Mouse (Mus musculus) liver, embryonic 15.5 days (tissue): ENCODE results near the gene Mzf1. TPM values are rescaled to one million over a fixed set of nuclear protein-coding genes. Genes with fewer than 3 reads are reported as not detected.

ENCODE experiments used
- ATAC-seq: fragments of 200-750 bp; cut with Nextera tagmentation; 2 replicates; pipeline ENCODE4 v1.8.0; 2017; ENCODE audit warnings: moderate number of reproducible peaks, mild to moderate bottlenecking, moderate library complexity; ENCODE audit not compliant: insufficient read depth
- H3K27ac ChIP-seq: fragments of 300-500 bp; sonication (generic); replicated peaks from 2 replicates; pipeline ENCODE4 v1.5.1; 2015; ENCODE audit warnings: mild to moderate bottlenecking, inconsistent platforms
- H3K27me3 ChIP-seq: fragments of 300-500 bp; sonication (generic); 2 replicates; pipeline ENCODE4 v1.6.1; 2015; ENCODE audit warnings: mild to moderate bottlenecking, inconsistent platforms
- H3K36me3 ChIP-seq: fragments of 300-500 bp; sonication (generic); replicated peaks from 2 replicates; pipeline ENCODE4 v1.6.1; 2015; ENCODE audit warnings: moderate library complexity, mild to moderate bottlenecking, inconsistent platforms
- H3K4me1 ChIP-seq: fragments of 300-500 bp; sonication (generic); replicated peaks from 2 replicates; pipeline ENCODE4 v1.6.1; 2015; ENCODE audit warnings: inconsistent platforms
- H3K4me2 ChIP-seq: fragments of 300-500 bp; sonication (generic); 2 replicates; pipeline ENCODE4 v1.6.1; 2015; ENCODE audit warnings: moderate library complexity, mild to moderate bottlenecking, inconsistent platforms
- H3K4me3 ChIP-seq: fragments of 300-500 bp; sonication (generic); replicated peaks from 2 replicates; pipeline ENCODE4 v1.5.1; 2015; ENCODE audit warnings: mild to moderate bottlenecking, inconsistent platforms
- H3K9ac ChIP-seq: fragments of 300-500 bp; sonication (generic); 2 replicates; pipeline ENCODE4 v1.6.1; 2015; ENCODE audit warnings: moderate library complexity, mild to moderate bottlenecking, inconsistent platforms
- H3K9me3 ChIP-seq: fragments of 300-500 bp; sonication (generic); replicated peaks from 2 replicates; pipeline ENCODE4 v1.6.1; 2016; ENCODE audit warnings: inconsistent platforms
- WGBS: fragments of 180-500 bp; shearing (Covaris S2); methylation state at CpG from one replicate; pipeline ENCODE4 v1.1.7; 2015; ENCODE audit warnings: mixed read lengths; ENCODE audit not compliant: insufficient replicate concordance; 5-methylcytosine and 5-hydroxymethylcytosine counted together
- polyA plus RNA-seq: library from polyadenylated mRNA; unstranded; fragments of >200 nt; fragmentation: Nextera tagmentation; extraction: Ambion mirVana; gene quantifications from 2 replicates; pipeline ENCODE4 v1.2.1, GENCODE M21; 2015

Gene Mzf1
- polyA plus RNA-seq, 1 experiment from 2014 or later, result 0.37 TPM

DNA sequence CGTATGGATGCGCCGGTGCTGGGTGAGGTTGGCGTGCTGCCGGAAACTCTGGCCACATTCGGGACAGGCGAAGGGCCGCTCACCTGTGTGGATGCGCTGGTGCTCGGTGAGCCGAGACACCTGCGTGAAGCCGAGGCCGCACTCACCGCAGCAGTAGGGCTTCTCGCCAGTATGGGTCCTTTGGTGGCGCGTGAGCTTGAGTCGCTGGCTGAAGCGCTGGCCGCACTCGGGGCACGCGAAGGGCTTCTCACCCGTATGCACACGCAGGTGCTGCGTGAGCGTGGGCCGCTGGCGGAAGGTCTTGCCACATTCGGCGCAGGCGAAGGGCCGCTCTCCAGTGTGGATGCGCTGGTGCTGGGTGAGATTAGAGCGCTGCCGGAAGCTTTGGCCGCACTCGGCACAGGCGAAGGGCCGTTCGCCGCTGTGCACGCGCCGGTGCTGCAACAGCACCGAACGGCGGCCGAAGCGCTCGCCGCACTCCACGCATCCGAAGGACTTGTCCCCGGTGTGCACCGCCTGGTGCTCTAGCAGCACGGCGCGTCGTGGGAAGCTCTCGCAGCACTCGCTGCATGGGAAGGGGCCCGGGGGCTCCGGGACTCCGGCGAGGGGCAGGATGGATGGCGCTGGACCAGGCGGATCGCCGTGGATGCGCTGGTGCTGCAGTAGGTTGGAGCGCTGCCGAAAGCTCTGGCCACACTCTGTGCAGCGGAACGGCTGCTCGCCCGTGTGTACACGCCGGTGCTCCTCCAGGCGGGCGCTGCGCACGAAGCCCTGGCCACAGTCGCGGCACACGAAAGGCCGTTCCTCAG is 10.9 kb downstream of the Mzf1 start:
- Histone ChIP-seq H3K36me3 (no peaks in the 10 kb centered on the region), H3K27ac (no peak overlapping the region), H3K4me1 (peaks cover 36% of the 10 kb centered on the region), H3K4me3 (peak overlapping the region; percentile 44), H3K9me3 (no peaks in the 10 kb centered on the region), H3K4me2 (peak overlapping the region; percentile 72), H3K27me3 (peaks cover 51% of the 10 kb centered on the region), H3K9ac (no peak overlapping the region; the same call in 1 of the 2 replicates)
- ATAC-seq, result no peak
- WGBS, result 6% methylated on average over 88 of the region's 88 CpGs

GRCm38 (mm10) chr7:13043120-13043444 is 11.5 kb downstream of the Mzf1 start:
- H3K9ac ChIP-seq, result no peak overlapping the region
- peak overlapping the region; percentile 72 for H3K4me2 ChIP-seq
- H3K36me3 ChIP-seq, result no peaks in the 10 kb centered on the region
- H3K4me1 ChIP-seq, result peaks cover 39% of the 10 kb centered on the region
- H3K9me3 ChIP-seq, result no peaks in the 10 kb centered on the region
- H3K27me3 ChIP-seq, result peaks cover 51% of the 10 kb centered on the region
- no peak for ATAC-seq
- WGBS, result 45% methylated on average over 16 of the region's 16 CpGs
- no peak overlapping the region for H3K27ac ChIP-seq
- peak overlapping the region; percentile 44; the same call in 1 of the 2 replicates for H3K4me3 ChIP-seq

DNA sequence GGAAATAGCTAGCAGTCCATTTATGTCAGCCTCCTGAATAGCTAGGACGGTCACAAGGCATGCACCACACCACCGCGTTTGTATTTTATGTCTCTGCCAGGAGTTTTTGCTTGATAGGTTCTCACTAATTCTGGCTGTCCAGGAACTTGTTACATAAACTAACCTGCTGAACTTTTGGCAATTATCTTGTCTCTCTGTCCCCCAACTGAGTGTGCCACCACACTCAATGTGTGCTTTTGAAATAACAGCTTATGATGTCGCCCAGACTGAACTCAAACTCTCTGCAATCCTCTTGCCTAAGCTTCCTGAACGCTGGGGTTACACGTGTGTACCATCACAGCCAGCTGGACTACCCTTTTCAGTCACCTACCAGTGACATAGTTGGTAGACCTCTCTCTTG is 12.1 kb downstream of the Mzf1 start:
- no peaks in the 10 kb centered on the region for H3K36me3 ChIP-seq
- H3K27me3 ChIP-seq, result peaks cover 51% of the 10 kb centered on the region
- no peak overlapping the region for H3K9ac ChIP-seq
- no peak for ATAC-seq
- no peaks in the 10 kb centered on the region for H3K9me3 ChIP-seq
- 59% methylated on average over 6 of the region's 6 CpGs for WGBS
- H3K4me1 ChIP-seq, result peaks cover 39% of the 10 kb centered on the region
- no peak overlapping the region for H3K4me2 ChIP-seq
- H3K27ac ChIP-seq, result no peak overlapping the region
- no peak overlapping the region for H3K4me3 ChIP-seq

GRCm38 (mm10) chr7:13041256-13041655 is 13.3 kb downstream of the Mzf1 start:
- H3K27me3 ChIP-seq, result peaks cover 51% of the 10 kb centered on the region
- H3K4me1 ChIP-seq, result peaks cover 48% of the 10 kb centered on the region
- H3K27ac ChIP-seq, result no peak overlapping the region
- 55% methylated on average over 1 of the region's 1 CpGs for WGBS
- H3K4me3 ChIP-seq, result no peak overlapping the region
- H3K9me3 ChIP-seq, result no peaks in the 10 kb centered on the region
- H3K36me3 ChIP-seq, result peaks cover 3% of the 10 kb centered on the region
- H3K9ac ChIP-seq, result no peak overlapping the region
- H3K4me2 ChIP-seq, result no peak overlapping the region
- ATAC-seq, result no peak

GRCm38 (mm10) chr7:13039181-13039580 is 15.4 kb downstream of the Mzf1 start:
- peak overlapping the region; percentile 87 for H3K4me3 ChIP-seq
- peak overlapping the region; percentile 98 for H3K27ac ChIP-seq
- peak overlapping the region; percentile 86 for H3K4me2 ChIP-seq
- peaks cover 18% of the 10 kb centered on the region for H3K36me3 ChIP-seq
- 19% methylated on average over 1 of the region's 1 CpGs for WGBS
- H3K9me3 ChIP-seq, result no peaks in the 10 kb centered on the region
- no peak for ATAC-seq
- H3K27me3 ChIP-seq, result peaks cover 34% of the 10 kb centered on the region
- H3K4me1 ChIP-seq, result peaks cover 59% of the 10 kb centered on the region
- H3K9ac ChIP-seq, result peak overlapping the region; percentile 98

DNA sequence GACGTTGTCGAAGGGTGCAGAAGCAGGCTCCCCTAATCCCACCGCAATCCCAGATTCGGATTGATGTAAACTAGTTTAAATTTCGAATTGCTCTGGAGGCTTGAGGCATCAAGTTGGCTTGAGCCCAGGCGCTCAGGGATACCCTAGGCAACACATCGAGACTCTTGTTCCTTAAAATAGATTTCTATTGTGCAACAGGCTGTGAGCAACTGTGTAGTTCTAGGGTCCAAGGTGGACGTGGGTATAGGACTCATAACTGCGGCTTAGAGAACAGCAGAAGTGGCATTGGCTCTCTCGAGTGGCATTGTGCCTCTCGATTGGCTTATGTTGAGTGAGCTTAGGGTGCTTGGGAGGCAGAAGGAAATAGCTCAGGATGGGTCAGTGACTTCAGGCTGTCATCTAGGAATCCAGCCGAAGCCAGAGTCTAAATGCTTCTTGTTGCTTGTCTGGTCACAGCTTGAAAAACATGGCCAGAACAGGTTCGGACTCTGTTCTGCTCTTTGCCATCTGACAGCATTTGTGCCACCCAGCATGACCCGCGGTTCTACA is 15.9 kb downstream of the Mzf1 start:
- Histone ChIP-seq H3K4me2 (peak overlapping the region; percentile 86), H3K27ac (peak overlapping the region; percentile 98), H3K36me3 (peaks cover 19% of the 10 kb centered on the region), H3K27me3 (peaks cover 29% of the 10 kb centered on the region), H3K4me1 (peaks cover 58% of the 10 kb centered on the region), H3K9ac (peak overlapping the region; percentile 98), H3K4me3 (peak overlapping the region; percentile 87), H3K9me3 (no peaks in the 10 kb centered on the region)
- 12% methylated on average over 15 of the region's 15 CpGs for WGBS
- no peak for ATAC-seq

DNA sequence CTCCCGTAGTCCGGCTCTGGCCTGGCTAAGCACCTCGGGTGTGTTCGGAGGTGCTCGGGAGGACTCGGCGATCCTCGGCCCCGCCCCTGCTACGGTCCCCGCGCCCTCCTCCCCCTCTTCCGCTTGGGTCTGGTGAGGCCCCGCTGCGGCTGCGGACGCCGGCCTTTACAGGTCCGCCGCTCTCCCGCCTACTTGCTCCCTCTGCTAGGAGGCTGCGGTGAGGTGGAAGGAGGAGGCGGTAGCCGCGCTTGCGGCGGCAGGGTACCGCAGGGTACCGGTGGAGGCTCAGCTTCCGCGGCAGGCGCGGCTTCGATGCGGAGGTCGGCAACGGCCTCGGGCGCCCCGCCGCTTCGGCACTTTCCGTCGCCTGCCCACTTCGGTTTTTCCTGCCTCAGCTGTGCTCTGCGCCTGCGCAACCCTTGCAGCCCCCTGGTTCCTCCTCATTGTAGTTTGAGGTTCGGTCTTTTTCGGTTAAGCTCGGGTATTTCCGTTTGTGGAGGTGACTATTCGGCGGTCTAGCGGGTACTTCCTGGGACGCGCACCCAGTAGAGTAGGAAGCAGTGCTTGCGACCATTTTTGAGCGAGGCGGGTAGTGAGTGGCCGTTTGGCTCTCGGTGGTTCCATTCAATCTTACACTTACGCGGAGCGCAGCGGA is 16.5 kb downstream of the Mzf1 start, which contains the start of gene Ube2m:
Gene Ube2m (minus strand): TSS at position 375 of the 655 bp plus-strand sequence.
- Histone ChIP-seq H3K9me3 (no peaks in the 10 kb centered on the region), H3K4me1 (peaks cover 58% of the 10 kb centered on the region), H3K9ac (peak within 1 kb of the TSS; percentile 98), H3K36me3 (peaks cover 26% of the 10 kb centered on the region), H3K27me3 (peaks cover 22% of the 10 kb centered on the region), H3K27ac (peak within 1 kb of the TSS; percentile 98), H3K4me2 (peak within 1 kb of the TSS; percentile 86), H3K4me3 (peak within 1 kb of the TSS; percentile 87)
- under 1% methylated on average over 65 of the region's 65 CpGs for WGBS
- ATAC-seq, result peak; percentile 90

DNA sequence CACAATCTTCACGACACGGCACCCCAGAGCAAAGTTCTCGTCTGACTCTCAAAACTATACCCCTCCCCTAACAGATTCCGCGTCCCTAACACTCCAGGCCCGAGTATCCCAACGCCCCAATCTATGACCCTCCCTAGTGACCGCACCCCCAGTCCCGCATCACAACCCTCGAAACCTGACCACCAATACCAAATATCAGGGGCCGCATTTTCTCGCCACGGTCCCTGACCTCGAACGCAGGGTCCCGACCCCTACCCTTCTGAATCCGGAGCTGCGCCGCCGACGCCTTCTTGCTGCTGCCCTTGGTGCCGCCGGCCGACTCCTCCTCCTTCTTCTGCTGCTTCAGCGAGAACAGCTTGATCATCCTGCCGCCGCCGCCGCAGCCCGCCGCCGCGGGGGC is 17.2 kb downstream of the Mzf1 start:
- ATAC-seq, result peak; percentile 17
- peaks cover 33% of the 10 kb centered on the region for H3K36me3 ChIP-seq
- peak overlapping the region; percentile 87 for H3K4me3 ChIP-seq
- peak overlapping the region; percentile 86 for H3K4me2 ChIP-seq
- H3K4me1 ChIP-seq, result peaks cover 63% of the 10 kb centered on the region
- H3K27ac ChIP-seq, result peak overlapping the region; percentile 98
- peak overlapping the region; percentile 98 for H3K9ac ChIP-seq
- WGBS, result under 1% methylated on average over 32 of the region's 33 CpGs
- H3K27me3 ChIP-seq, result peaks cover 16% of the 10 kb centered on the region
- no peaks in the 10 kb centered on the region for H3K9me3 ChIP-seq

GRCm38 (mm10) chr7:13036806-13037205 is 17.8 kb downstream of the Mzf1 start:
- peak overlapping the region; percentile 98 for H3K9ac ChIP-seq
- peak overlapping the region; percentile 86 for H3K4me2 ChIP-seq

GRCm38 (mm10) chr7:13035211-13035855 is 19.2 kb downstream of the Mzf1 start:
- H3K4me1 ChIP-seq, result peaks cover 69% of the 10 kb centered on the region
- no peaks in the 10 kb centered on the region for H3K27me3 ChIP-seq
- WGBS, result 81% methylated on average over 17 of the region's 17 CpGs
- peak overlapping the region; percentile 80 for H3K4me2 ChIP-seq
- peak overlapping the region; percentile 98 for H3K27ac ChIP-seq
- no peak for ATAC-seq
- peak overlapping the region; percentile 82 for H3K9ac ChIP-seq
- no peaks in the 10 kb centered on the region for H3K9me3 ChIP-seq
- peak overlapping the region; percentile 78 for H3K4me3 ChIP-seq
- H3K36me3 ChIP-seq, result peaks cover 53% of the 10 kb centered on the region

More at GRCm38 (mm10) chr7:13036806-13037205, 17.8 kb downstream of the Mzf1 start:
- Histone ChIP-seq H3K27me3 (peaks cover 10% of the 10 kb centered on the region), H3K9me3 (no peaks in the 10 kb centered on the region), H3K36me3 (peaks cover 38% of the 10 kb centered on the region), H3K4me1 (peaks cover 68% of the 10 kb centered on the region), H3K4me3 (peak overlapping the region; percentile 87), H3K27ac (peak overlapping the region; percentile 98)
- no peak for ATAC-seq
- WGBS, result 24% methylated on average over 4 of the region's 4 CpGs
